Mouse (Mus musculus) ES-Bruce4 (cell line): ENCODE measurements around the gene Vamp9. TPM values are rescaled to one million over a fixed set of nuclear protein-coding genes. Genes with fewer than 3 reads are reported as not detected.

Experiments
- H3K27ac ChIP-seq: 2 replicates; pipeline ENCODE4 v1.5.1; 2012; ENCODE audit warnings: low read length, inconsistent platforms; ENCODE audit not compliant: insufficient read depth
- H3K27me3 ChIP-seq: 2 replicates; pipeline ENCODE4 v1.6.1; 2012; ENCODE audit warnings: mild to moderate bottlenecking, low read length, inconsistent platforms; ENCODE audit not compliant: control insufficient read depth, poor library complexity, insufficient read depth, severe bottlenecking
- H3K36me3 ChIP-seq: 2 replicates; pipeline ENCODE4 v1.6.1; 2012; ENCODE audit warnings: inconsistent platforms, mild to moderate bottlenecking, low read length, moderate library complexity; ENCODE audit not compliant: control insufficient read depth, poor library complexity, insufficient read depth, severe bottlenecking
- H3K4me1 ChIP-seq: one replicate; pipeline ENCODE4 v1.8.1; 2011; ENCODE audit warnings: low read length; ENCODE audit not compliant: control insufficient read depth, insufficient read depth
- H3K4me3 ChIP-seq: 2 replicates; pipeline ENCODE4 v1.5.1; 2011; ENCODE audit warnings: low read depth, mild to moderate bottlenecking, low read length
- H3K9ac ChIP-seq: 2 replicates; pipeline ENCODE4 v1.6.1; 2012; ENCODE audit warnings: low read depth, mild to moderate bottlenecking, inconsistent platforms; ENCODE audit not compliant: poor library complexity, severe bottlenecking
- H3K9me3 ChIP-seq: replicated peaks from 2 replicates; pipeline ENCODE4 v1.6.1; 2012; ENCODE audit warnings: mild to moderate bottlenecking, low read length, inconsistent platforms; ENCODE audit not compliant: control insufficient read depth, poor library complexity, insufficient read depth, severe bottlenecking
- CTCF ChIP-seq: IDR thresholded peaks from one replicate; pipeline ENCODE4 v1.8.1; 2011; ENCODE audit warnings: low read depth, low read length
- EP300 ChIP-seq: IDR thresholded peaks from 2 replicates; pipeline ENCODE4 v1.6.1; 2011; ENCODE audit warnings: low read depth, low read length; ENCODE audit not compliant: insufficient read depth
- POLR2A ChIP-seq: IDR thresholded peaks from one replicate; pipeline ENCODE4 v1.8.1; 2011; ENCODE audit warnings: low read length; ENCODE audit not compliant: insufficient read depth
- polyA plus RNA-seq: library from polyadenylated mRNA; stranded (reverse); fragments of >200 nt; gene quantifications from 2 replicates; pipeline ENCODE4 v1.2.4, GENCODE M21; 2011; ENCODE audit warnings: low read depth; ENCODE audit not compliant: missing spikeins, insufficient read depth, insufficient read length

Vamp9 gene
- polyA plus RNA-seq, 1 experiment, result not detected

DNA sequence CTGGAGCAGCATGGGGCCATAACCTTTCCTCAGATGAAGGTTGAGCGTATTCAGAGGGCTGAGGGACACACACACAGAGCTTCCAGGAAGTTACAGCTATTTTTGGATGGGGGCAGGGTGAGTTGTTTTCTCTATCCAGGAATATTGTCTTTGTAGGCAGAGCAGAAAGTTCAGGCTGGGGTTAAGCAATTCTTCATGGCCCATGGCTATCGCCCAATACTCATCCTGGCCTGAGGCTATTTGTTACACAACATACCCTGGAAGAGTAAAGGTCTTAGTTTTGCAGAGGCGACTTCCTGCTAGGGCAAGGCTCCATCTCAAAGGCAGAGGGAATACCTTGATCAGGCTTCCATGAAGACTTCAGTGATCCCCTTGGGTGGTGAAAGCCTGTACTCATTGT, 88.1 kb downstream of the Vamp9 start:
- TF ChIP-seq POLR2A (no peak), EP300 (no peak)
- Histone ChIP-seq H3K9ac (no peak overlapping the region), H3K27ac (no peak overlapping the region), H3K4me3 (no peak overlapping the region), H3K36me3 (no peaks in the 10 kb centered on the region), H3K27me3 (no peaks in the 10 kb centered on the region), H3K9me3 (no peaks in the 10 kb centered on the region), H3K4me1 (no peaks in the 10 kb centered on the region)

DNA sequence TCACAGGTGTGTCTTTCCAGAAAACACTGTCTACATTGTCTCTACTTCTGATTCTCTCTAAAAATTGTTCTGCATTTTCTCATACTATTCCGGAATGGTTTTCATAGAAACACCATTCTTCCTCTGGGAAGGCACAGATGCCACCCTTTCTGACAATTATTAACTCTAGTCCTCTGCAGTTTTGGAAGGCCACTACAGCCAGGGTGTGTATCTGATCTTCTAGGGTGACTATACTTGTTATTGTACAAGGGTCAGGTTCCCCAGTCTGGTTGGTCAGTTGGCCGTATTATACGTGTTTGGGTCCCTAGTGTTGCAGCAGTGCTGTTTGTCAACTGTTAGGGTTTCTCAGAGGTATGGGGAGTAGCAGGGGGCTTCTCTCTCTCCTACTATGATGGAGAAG, 88.6 kb downstream of the Vamp9 start:
- H3K9ac ChIP-seq, result no peak overlapping the region
- H3K27ac ChIP-seq, result no peak overlapping the region
- H3K4me3 ChIP-seq, result no peak overlapping the region
- H3K9me3 ChIP-seq, result no peaks in the 10 kb centered on the region
- no peaks in the 10 kb centered on the region for H3K4me1 ChIP-seq
- H3K36me3 ChIP-seq, result no peaks in the 10 kb centered on the region
- no peaks in the 10 kb centered on the region for H3K27me3 ChIP-seq
- TF ChIP-seq POLR2A (no peak), CTCF (no peak), EP300 (no peak)

DNA sequence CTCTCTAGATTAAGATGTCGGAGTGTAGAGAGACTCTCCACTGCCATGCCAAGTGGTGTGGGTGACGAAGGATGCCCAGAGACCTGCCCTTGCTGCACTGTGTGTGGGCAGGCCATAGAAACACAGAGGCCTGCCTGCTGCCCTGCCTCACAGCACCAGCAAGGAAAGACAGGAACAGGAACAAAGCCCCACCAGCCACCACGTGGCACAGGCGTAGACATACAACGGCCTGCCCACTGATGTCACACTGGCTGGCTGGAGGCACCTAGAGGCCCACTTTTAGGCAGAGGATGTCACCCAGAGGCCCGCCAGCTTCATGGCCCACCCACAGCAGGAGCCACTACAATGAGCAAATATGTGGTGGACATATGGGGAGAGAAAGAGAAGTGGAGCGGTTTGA, 94.0 kb downstream of the Vamp9 start:
- Histone ChIP-seq H3K9ac (no peak overlapping the region), H3K4me1 (no peaks in the 10 kb centered on the region), H3K27ac (no peak overlapping the region), H3K36me3 (no peaks in the 10 kb centered on the region), H3K9me3 (no peaks in the 10 kb centered on the region), H3K4me3 (peak overlapping the region; percentile 8; the same call in 1 of the 2 replicates), H3K27me3 (no peaks in the 10 kb centered on the region)
- TF ChIP-seq EP300, result no peak
- no peak for TF ChIP-seq CTCF
- no peak for TF ChIP-seq POLR2A

DNA sequence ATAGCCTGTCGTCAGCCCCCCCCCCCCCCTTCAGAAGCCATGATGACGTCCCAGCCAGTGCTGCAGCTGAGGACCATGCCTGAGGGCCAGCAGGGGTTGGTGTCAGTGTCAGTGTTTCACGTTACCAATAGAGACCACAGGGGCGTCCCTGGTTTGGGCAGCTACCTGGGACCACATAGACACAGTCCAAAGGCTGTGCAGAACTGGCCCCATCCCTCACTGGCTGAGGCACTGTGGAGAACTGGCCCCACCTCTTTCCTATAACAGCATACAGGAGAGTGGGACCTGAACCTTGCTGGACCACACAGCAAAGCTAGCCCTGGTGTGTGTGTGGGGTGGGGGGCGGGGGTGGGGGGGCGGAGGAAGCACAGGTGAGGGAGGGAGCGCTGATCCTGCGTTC, 94.4 kb downstream of the Vamp9 start:
- TF ChIP-seq CTCF (no peak), POLR2A (no peak), EP300 (no peak)
- Histone ChIP-seq H3K27ac (no peak overlapping the region), H3K9ac (no peak overlapping the region), H3K4me3 (no peak overlapping the region), H3K4me1 (no peaks in the 10 kb centered on the region), H3K36me3 (no peaks in the 10 kb centered on the region), H3K27me3 (no peaks in the 10 kb centered on the region), H3K9me3 (no peaks in the 10 kb centered on the region)

Other genes with a start within 250 kb of the Vamp9 start
- gene Rasgef1b, start 177.2 kb upstream of the Vamp9 start, polyA plus RNA-seq, result 1.9 and 2.4 TPM in 2 replicates
- 605 and 625 TPM in 2 replicates for gene Hnrnpd, start 72.7 kb downstream of the Vamp9 start, polyA plus RNA-seq
- 1.5 TPM in 1 of 2 replicates, not detected in the other for gene 4930524J08Rik, start 72.8 kb downstream of the Vamp9 start, polyA plus RNA-seq
- 327 and 346 TPM in 2 replicates for gene Hnrnpdl, start 133.4 kb downstream of the Vamp9 start, polyA plus RNA-seq
- gene Enoph1, start 133.7 kb downstream of the Vamp9 start, polyA plus RNA-seq, result 43.4 and 50.6 TPM in 2 replicates